Mouse (Mus musculus): ENCODE results near the gene Mxra7.
"Not testable (repeated sequence)": the region's sequence is repeated elsewhere in the genome, so short reads cannot be mapped to it uniquely, and the experiment has no call there.

Mxra7 gene

GRCm38 (mm10) chr11:116847187-116848085, 19.6 kb upstream of the Mxra7 start:
- DNase-seq (ENCODE audit: low read depth, low spot score) = peak; percentile 37

- DNase-seq (ENCODE audit: low read depth, low spot score) = peak; percentile 29
Measured at GRCm38 (mm10) chr11:116846593-116847181, 18.8 kb upstream of the Mxra7 start.

DNA sequence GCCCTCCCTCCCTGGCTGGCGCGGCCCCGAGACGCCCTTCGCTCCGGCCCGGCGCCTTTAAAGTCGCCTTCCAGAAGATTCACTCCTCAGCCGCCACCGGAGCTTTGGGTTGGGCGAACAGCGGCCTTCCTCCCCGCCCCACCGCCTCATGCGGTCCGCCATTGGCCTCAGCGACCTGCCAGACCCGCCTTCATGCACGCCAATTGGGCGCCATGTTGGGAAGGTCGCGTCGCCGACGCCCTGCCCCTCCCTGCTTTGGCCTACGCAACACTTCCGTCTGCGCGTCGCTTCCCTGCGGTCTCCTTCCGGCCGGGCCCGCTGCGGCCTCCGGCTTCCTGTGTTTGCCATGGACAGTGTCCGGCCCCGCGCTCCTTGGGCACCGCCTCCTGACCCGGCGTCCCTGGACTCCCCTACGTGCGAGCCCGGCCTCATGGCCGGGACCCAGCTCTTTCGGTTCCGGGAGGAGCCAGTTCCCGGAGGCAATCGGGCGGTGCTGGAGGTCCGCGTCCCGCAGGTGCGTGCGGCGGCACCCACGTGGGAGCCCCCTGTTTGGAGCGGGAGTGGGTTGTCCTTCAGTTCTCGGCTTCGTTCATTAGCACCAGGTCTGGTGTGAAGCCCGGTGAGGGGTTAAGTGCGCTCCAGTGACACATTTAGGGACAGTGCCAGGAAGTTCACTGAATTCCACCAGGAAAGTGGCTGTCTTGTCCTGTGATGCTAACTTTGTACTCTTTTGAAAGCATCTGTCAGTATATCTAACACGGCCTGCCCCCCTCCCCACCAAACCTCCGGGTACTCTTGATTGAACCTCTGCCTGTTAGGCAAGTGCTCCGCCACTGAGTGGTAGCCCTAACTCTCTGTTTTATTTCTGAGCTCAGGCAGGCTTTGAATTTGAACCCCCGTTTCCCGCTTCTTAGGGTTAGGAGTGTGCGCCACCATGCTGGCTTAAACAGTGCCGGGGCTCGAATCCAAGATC, 15.7 kb upstream of the Mxra7 start, which contains the start of the genes Mettl23 and Jmjd6:
Mettl23 (plus strand) TSS at position 18 of the 973 bp plus-strand sequence.
Jmjd6 (minus strand) TSS at position 189 of the 973 bp plus-strand sequence.
- peak; percentile 99 for DNase-seq (ENCODE audit: low read depth, low spot score)

DNA sequence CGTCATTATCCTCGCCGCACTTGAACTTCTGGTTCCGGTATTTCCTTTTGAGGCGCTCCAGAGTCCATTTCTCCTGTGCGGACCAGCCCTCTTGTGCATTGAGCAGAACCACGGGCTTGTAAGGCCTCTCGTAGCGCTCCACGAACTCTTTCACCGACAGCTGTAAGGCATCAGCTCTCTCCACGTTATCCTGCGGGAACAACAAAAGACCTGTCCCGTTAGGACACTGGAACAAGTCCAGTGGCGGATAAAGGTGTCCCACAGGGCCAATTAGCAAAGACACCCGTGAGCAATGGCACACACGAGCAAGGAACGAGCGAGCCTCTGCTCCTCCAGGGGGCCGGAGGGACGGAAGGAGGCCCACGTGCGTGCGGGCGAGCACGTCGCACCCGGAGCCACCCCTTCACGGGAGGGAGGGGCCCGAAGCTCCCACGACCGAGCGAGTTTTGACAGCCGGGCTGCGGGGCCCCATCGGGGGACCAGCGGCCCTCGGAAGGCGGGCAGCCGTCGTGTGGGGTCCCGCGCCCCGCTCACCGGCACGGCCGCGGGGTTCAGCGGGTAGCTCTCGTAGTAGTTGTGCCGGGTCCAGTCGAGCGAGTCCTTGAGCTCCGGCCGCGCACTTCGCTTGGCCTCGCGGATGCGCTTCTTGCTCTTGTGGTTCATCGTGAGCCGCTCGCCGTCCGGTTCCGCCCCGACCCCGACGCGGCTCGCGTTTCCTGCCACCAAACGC, 14.8 kb upstream of the Mxra7 start:
- peak; percentile 84 for DNase-seq (ENCODE audit: low read depth, low spot score)

GRCm38 (mm10) chr11:116840748-116841147, 12.9 kb upstream of the Mxra7 start:
- DNase-seq (ENCODE audit: low read depth, low spot score) = no peak

DNA sequence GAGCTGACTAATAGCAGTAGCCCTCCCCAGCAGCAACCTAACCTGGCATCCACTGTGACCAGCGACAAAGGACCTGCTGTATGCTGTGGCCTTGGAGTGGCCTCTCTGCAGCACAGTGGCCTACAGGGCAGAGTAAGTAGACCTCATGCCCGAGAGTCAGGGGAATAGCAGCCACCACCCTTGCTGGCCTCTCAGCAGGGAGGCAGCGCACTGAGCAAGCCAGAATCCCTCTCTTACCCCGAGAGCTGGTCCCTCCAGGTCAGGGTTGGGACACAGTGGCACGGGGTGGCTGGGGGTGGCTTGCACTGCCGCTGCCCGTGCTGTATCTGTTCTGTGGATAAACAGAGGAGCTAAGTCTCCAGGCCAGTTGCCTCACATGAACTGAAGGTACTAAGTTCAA, 11.8 kb upstream of the Mxra7 start:
- no peak for DNase-seq (ENCODE audit: low read depth, low spot score)

DNA sequence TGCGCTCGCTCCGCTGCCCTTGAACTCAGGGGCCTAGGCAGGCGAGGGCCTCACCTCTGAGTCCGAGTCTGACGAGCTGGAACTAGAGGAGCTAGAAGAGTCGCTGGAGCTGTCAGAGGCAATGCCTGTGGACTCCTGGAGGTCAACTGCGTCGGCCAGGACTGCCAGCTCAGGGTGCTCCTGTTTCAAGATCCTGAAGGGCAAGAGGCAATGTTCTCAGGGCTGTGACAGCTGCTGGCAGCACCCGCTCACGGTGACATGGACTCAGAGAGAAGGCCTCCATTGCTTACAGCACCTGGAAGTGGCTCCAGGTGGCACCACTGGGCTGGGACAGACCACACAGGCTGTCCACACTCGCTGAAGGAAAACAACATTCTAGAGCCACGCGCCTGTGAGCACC, 11.1 kb upstream of the Mxra7 start:
- no peak for DNase-seq (ENCODE audit: low read depth, low spot score)

GRCm38 (mm10) chr11:116837441-116837840, 9.6 kb upstream of the Mxra7 start:
- DNase-seq (ENCODE audit: low read depth, low spot score) = no peak

GRCm38 (mm10) chr11:116836283-116836682, 8.4 kb upstream of the Mxra7 start:
- no peak for DNase-seq (ENCODE audit: low read depth, low spot score)

GRCm38 (mm10) chr11:116834954-116835353, 7.1 kb upstream of the Mxra7 start:
- no peak for DNase-seq (ENCODE audit: low read depth, low spot score)

GRCm38 (mm10) chr11:116832172-116832685, 4.4 kb upstream of the Mxra7 start:
- DNase-seq (ENCODE audit: low read depth, low spot score) = no peak

DNA sequence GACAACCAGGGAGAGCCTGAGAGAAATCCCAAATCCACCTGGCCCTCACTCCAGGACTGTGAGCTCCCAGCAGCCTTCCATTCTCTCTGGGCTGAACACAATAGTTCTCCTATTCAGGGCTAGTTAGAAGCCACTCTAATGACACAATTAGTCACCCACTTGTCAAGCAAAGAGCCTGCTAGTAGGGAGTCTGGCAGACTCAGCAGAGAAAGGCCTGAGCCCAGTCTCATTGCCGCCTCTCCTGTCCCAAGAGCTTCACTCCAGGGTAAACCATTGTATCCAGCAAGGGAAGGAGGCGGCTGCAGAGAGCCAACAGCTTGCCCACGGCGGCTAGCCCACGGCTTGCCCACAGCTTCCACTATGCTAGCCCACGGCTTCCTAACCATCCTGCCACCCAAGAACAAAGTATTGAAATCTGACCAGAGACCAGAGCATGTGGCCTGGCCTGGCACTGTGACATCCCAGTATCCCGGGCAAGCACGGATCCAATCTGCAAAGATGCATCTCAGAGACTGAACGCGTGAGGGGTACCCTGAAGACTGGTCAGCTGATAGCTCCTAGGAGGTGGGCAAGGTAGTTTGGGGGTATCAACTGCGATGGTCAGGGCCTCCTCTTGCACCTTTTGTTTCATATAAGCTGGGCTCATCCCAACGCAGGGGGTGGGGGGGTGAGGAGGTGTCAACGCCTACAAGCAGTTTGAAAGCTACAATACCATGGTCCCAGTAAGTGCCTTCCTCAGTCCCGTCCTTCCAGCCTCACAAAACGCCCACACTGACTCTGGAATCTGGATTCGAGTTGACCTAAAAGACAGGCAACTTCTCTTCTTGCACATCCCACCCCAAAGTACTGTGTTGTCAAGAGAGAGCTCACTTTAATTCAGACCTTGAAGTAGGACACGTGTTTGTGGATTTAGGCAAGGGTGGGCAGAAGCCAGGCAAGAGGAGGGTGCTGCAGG, 1.0 kb downstream of the Mxra7 start:
- DNase-seq (ENCODE audit: low read depth, low spot score) = no peak

DNA sequence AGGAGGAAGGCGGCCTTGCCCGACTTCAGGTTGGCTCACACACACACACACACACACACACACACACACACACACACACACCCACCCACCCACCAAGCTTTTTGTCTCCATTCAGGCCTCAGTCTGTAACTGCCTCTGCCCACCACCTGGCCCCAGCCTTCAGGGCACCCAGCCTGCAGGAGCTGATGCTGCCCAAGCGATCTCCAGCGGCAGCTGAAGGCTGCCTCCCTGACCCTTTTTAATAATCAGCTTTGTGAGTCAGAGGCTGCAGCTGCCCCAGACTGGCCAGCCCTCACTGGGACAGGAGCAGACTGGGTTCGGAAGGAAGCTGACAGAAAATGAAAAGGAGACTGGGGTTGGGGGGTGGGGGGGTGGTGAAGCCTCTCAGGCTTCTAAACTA, 2.6 kb downstream of the Mxra7 start:
- DNase-seq (ENCODE audit: low read depth, low spot score) = no peak

- DNase-seq (ENCODE audit: low read depth, low spot score) = not testable (repeated sequence)
Measured at GRCm38 (mm10) chr11:116823885-116824284, 4.0 kb downstream of the Mxra7 start.

DNA sequence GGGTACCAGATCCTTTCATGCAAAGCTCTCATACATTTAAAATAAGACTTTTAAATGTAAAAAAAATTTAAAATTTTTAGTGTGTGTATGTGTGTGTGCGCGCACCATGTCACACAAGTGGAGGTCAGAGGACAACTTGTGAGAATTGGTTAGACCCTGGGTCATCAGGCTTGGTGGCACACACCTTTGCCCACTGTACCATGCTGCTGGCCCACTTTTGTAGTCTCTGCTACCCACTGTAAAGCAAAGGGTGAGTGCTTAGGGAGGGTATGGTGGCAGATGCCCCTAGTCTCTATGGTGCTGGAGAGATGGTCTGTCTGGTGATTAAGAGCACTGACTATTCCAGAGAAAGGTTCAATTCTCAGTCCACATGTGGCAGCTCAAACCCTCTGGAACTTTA, 4.6 kb downstream of the Mxra7 start:
- DNase-seq (ENCODE audit: low read depth, low spot score) = no peak

GRCm38 (mm10) chr11:116822626-116823025, 5.2 kb downstream of the Mxra7 start:
- no peak for DNase-seq (ENCODE audit: low read depth, low spot score)

GRCm38 (mm10) chr11:116822215-116822614, 5.6 kb downstream of the Mxra7 start:
- no peak for DNase-seq (ENCODE audit: low read depth, low spot score)

GRCm38 (mm10) chr11:116821057-116821940, 6.5 kb downstream of the Mxra7 start:
- DNase-seq (ENCODE audit: low read depth, low spot score) = no peak
